Mouse (Mus musculus) forebrain, postnatal 0 days (tissue): Measurements from ENCODE around the gene Atp6v1a. TPM values are rescaled to one million over a fixed set of nuclear protein-coding genes. Genes with fewer than 3 reads are reported as not detected.

Experiments
- ATAC-seq: fragments of 200-750 bp; cut with Nextera tagmentation; 2 replicates; pipeline ENCODE4 v1.8.0; 2017; ENCODE audit warnings: mild to moderate bottlenecking, moderate library complexity
- DNase-seq: peaks from one replicate; pipeline ENCODE4 v3.0.0-alpha.2; 2015
- H3K27ac ChIP-seq: fragments of 300-500 bp; sonication (generic); 2 replicates; pipeline ENCODE4 v1.5.1; 2014; ENCODE audit warnings: low read depth, mild to moderate bottlenecking, antibody characterized with exemption, low read length, moderate library complexity, mixed read lengths
- H3K27me3 ChIP-seq: fragments of 300-500 bp; sonication (generic); 2 replicates; pipeline ENCODE4 v1.6.1; 2014; ENCODE audit warnings: mild to moderate bottlenecking, low read length, mixed read lengths; ENCODE audit not compliant: insufficient read depth
- H3K36me3 ChIP-seq: fragments of 300-500 bp; sonication (generic); 2 replicates; pipeline ENCODE4 v1.6.1; 2014; ENCODE audit warnings: mild to moderate bottlenecking, moderate library complexity; ENCODE audit not compliant: insufficient read depth
- H3K4me1 ChIP-seq: fragments of 300-500 bp; sonication (generic); 2 replicates; pipeline ENCODE4 v1.6.1; 2014; ENCODE audit warnings: antibody characterized with exemption; ENCODE audit not compliant: insufficient read depth
- H3K4me2 ChIP-seq: fragments of 300-500 bp; sonication (generic); 2 replicates; pipeline ENCODE4 v1.6.1; 2014; ENCODE audit warnings: low read depth, mild to moderate bottlenecking, moderate library complexity
- H3K4me3 ChIP-seq: fragments of 300-500 bp; sonication (generic); 2 replicates; pipeline ENCODE4 v1.5.1; 2014; ENCODE audit warnings: low read depth, low read length, mixed read lengths
- H3K9ac ChIP-seq: fragments of 300-500 bp; sonication (generic); 2 replicates; pipeline ENCODE4 v1.6.1; 2014; ENCODE audit warnings: mild to moderate bottlenecking
- H3K9me3 ChIP-seq: fragments of 300-500 bp; sonication (generic); 2 replicates; pipeline ENCODE4 v1.6.1; 2016; ENCODE audit warnings: low read length
- CTCF ChIP-seq: sonication (generic); IDR thresholded peaks from 2 replicates; pipeline ENCODE4 v1.5.1; 2016; ENCODE audit warnings: antibody characterized with exemption, control low read depth, low read depth
- WGBS: fragments of 180-500 bp; shearing (Covaris S2); extraction: QIAGEN DNeasy Blood & Tissue Kit; methylation state at CpG from one replicate; pipeline ENCODE4 v1.1.7; 2014; 5-methylcytosine and 5-hydroxymethylcytosine counted together
- polyA plus RNA-seq: library from polyadenylated mRNA; unstranded; fragments of >200 nt; fragmentation: Nextera tagmentation; extraction: Ambion mirVana; gene quantifications from 2 replicates; pipeline ENCODE4 v1.2.1, GENCODE M21; 2015
- total RNA-seq: library from RNA; depleted of rRNA; stranded (reverse); fragments of >200 nt; gene quantifications from 2 replicates; pipeline ENCODE4 v1.2.3, GENCODE M21; 2014

Gene Atp6v1a
- total and polyA plus RNA-seq, 2 experiments from 2014 or later = 149 to 192 TPM

DNA sequence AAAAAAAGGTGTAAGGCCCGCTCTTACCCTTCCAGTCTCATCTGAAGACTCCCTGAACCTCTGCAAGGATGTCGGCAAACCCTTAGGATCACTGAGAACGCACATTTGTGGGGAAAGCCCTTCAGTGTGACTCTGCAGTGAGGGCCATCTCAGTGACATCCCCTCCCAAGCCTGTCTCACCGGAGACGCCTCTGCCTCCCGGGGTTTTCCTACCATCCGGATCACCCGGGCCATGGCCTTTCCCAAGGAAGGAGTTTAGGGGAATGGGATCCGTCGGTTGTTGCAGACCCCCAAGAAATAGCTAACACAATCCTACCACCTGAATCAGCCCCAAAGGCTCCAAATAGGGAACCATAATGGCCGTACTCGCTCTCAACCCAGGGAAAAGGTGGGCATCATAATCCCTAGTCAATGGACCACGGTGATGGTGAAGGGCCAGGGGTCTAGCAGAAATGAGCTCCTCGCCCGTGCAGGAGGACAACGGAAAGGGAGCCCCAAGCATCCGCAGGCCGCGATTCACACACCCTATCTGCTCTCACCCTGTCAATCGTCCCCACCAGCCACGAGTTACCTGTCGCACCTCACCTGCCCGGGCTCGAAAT is 1.0 kb downstream of the Atp6v1a start:
- Histone ChIP-seq H3K9me3 (no peaks in the 10 kb centered on the region), H3K4me2 (peak overlapping the region; percentile 70), H3K4me1 (peaks cover 12% of the 10 kb centered on the region; the same call in 1 of the 2 replicates), H3K27me3 (no peaks in the 10 kb centered on the region), H3K9ac (peak overlapping the region; percentile 93), H3K4me3 (peak overlapping the region; percentile 94), H3K36me3 (no peaks in the 10 kb centered on the region), H3K27ac (peak overlapping the region; percentile 92)
- ATAC-seq (peak; percentile 7; the same call in 1 of the 2 replicates), DNase-seq (no peak)
- WGBS = under 1% methylated on average over 24 of the region's 24 CpGs
- TF ChIP-seq CTCF = no peak

DNA sequence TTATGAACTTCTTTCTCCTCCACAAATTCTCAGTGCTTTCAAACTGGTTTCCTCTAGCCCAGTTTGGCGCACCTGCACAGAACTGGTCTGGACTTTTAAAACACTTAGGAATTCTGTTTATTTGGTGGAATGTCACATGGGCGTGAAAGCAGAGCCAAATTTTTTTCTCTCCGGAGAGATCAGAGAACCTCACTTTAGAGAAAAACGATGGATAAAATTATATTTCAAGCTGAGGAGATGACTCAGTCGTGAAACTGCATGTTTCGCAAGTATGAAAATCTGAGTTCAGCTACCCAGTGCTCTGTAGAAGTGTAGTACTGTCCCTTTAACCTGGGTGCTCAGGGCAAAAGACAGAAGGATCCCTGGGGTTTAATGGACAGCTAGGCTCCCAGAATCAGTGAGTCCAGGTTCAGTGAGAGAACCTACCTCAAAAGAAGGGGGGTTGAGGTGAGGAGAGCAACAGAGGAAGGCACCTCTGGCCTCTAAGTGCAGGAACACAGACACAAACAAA is 2.9 kb downstream of the Atp6v1a start:
- TF ChIP-seq CTCF = no peak
- DNase-seq (no peak), ATAC-seq (no peak)
- Histone ChIP-seq H3K9me3 (no peaks in the 10 kb centered on the region), H3K9ac (no peak overlapping the region), H3K27me3 (no peaks in the 10 kb centered on the region), H3K4me1 (peaks cover 9% of the 10 kb centered on the region; the same call in 1 of the 2 replicates), H3K4me2 (no peak overlapping the region), H3K27ac (no peak overlapping the region), H3K36me3 (no peaks in the 10 kb centered on the region), H3K4me3 (no peak overlapping the region)
- 89% methylated on average over 6 of the region's 6 CpGs for WGBS

DNA sequence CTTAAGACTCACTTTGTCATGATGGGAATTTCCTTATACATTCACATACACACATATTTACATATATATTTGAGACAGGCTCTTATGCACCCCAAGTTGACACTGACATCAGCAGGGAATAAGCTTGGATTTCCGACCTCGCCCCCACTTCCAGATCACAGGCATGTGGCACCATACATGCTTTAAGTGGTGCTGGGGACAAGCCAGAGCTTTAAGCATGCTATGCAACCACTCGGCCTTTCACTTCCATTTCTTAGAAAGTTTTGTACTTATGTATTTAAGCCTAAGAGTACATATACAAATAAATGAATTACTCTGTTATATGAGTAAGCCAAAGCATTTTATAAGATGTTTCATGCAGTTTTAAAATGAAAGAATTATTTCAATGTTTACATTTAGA is 6.3 kb downstream of the Atp6v1a start:
- Histone ChIP-seq H3K36me3 (no peaks in the 10 kb centered on the region), H3K9me3 (no peaks in the 10 kb centered on the region), H3K9ac (no peak overlapping the region), H3K27ac (no peak overlapping the region), H3K4me3 (no peak overlapping the region), H3K27me3 (no peaks in the 10 kb centered on the region), H3K4me1 (peaks cover 6% of the 10 kb centered on the region; the same call in 1 of the 2 replicates), H3K4me2 (no peak overlapping the region)
- WGBS = 87% methylated on average over 3 of the region's 3 CpGs
- TF ChIP-seq CTCF = no peak
- DNase-seq = no peak
- no peak for ATAC-seq

DNA sequence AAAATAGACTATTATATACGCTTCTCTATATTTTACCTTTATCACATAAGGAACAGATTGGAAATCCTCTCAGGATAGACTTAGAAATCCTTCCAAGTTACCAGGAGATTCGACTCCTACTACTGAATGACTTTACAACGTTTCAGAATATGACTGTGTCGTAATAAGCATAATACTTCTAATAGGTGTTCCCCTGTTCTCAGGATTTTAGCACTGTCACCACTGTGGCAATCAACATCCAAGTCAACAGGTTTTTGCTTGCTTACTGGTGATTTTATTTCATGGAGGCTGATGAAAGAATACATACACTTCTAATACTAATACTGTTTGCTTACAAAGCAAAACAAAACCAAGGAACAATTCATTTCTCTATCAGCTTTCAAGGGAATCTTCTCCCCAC is 7.2 kb downstream of the Atp6v1a start:
- Histone ChIP-seq H3K27ac (no peak overlapping the region), H3K4me2 (no peak overlapping the region), H3K27me3 (no peaks in the 10 kb centered on the region), H3K9me3 (no peaks in the 10 kb centered on the region), H3K36me3 (no peaks in the 10 kb centered on the region), H3K9ac (no peak overlapping the region), H3K4me3 (no peak overlapping the region), H3K4me1 (no peaks in the 10 kb centered on the region)
- TF ChIP-seq CTCF = no peak
- 86% methylated on average over 4 of the region's 4 CpGs for WGBS
- DNase-seq = no peak
- no peak for ATAC-seq

DNA sequence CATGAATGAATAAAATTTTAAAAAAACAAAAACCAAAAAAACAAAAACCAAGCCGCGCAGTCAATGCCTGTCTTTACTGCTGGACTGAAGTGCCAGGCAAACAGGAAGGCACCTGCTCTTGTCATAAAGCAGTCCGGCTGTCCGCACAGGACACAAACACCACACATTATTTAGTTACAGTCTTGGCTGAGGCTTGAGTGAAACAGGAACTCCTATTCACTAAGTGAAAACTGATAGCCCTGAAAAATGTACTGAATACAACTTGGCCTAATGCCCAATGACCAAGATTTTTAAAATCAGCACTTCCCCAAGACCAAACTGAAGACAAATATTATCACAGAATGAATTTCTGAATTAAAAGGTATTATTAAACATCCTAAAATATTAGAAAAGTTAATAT is 13.1 kb downstream of the Atp6v1a start:
- no peak for TF ChIP-seq CTCF
- H3K9ac ChIP-seq = no peak overlapping the region
- DNase-seq (no peak), ATAC-seq (no peak)
- H3K9me3 ChIP-seq = no peaks in the 10 kb centered on the region
- no peaks in the 10 kb centered on the region for H3K27me3 ChIP-seq
- H3K4me2 ChIP-seq = no peak overlapping the region
- 71% methylated on average over 4 of the region's 4 CpGs for WGBS
- no peaks in the 10 kb centered on the region for H3K36me3 ChIP-seq
- H3K4me1 ChIP-seq = no peaks in the 10 kb centered on the region
- no peak overlapping the region for H3K4me3 ChIP-seq
- H3K27ac ChIP-seq = no peak overlapping the region

DNA sequence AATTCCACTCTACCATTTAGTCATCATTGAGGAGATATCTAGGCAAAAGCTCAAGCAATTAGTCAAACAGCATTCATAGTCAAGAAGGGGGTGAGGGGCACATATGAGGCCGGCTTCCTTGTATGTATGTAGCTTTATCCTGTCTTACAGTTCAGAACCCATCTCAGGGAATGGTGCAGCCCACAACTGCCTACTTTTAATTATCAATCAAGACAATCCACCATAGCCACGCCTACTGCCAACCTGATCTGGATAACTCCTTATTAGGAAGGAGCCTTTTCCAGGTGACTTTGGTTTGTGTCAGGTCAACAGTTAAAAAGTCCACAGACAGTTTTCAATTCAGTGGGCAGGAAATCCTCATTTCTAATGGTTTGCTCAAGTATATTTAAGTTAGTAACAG is 14.1 kb downstream of the Atp6v1a start:
- no peaks in the 10 kb centered on the region for H3K36me3 ChIP-seq
- TF ChIP-seq CTCF = no peak
- no peak overlapping the region for H3K4me2 ChIP-seq
- 87% methylated on average over 2 of the region's 2 CpGs for WGBS
- no peaks in the 10 kb centered on the region for H3K27me3 ChIP-seq
- H3K27ac ChIP-seq = no peak overlapping the region
- no peak for DNase-seq
- no peaks in the 10 kb centered on the region for H3K9me3 ChIP-seq
- no peaks in the 10 kb centered on the region for H3K4me1 ChIP-seq
- no peak overlapping the region for H3K9ac ChIP-seq
- H3K4me3 ChIP-seq = no peak overlapping the region
- no peak for ATAC-seq

DNA sequence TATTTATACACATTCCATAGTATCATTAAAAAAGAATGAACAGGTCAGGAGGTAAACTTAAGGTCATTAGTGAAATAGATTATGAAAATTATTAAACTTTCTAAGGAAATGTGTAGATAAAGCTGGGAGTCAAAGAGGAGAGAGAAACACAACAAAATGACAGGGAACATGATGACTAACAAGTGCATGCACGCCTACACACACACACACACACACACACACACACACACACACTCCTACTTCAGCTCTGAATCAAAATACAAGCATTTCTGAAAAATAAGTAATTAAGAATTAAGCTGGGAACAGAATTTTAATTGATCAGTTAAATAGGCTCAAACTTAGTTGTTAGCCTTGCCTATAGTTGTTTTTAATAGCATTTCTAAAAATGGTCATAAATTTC is 14.8 kb downstream of the Atp6v1a start:
- DNase-seq = no peak
- ATAC-seq = no peak
- Histone ChIP-seq H3K27me3 (no peaks in the 10 kb centered on the region), H3K36me3 (no peaks in the 10 kb centered on the region), H3K27ac (no peak overlapping the region), H3K9ac (no peak overlapping the region), H3K9me3 (no peaks in the 10 kb centered on the region), H3K4me1 (no peaks in the 10 kb centered on the region), H3K4me2 (no peak overlapping the region), H3K4me3 (no peak overlapping the region)
- 72% methylated on average over 1 of the region's 1 CpGs for WGBS
- TF ChIP-seq CTCF = no peak
